Mouse (Mus musculus): ENCODE results near the gene Cerkl.

The Cerkl gene

GRCm38 (mm10) chr2:79309454-79310118, 147.0 kb downstream of the Cerkl start:
- DNase-seq: peak; percentile 33

GRCm38 (mm10) chr2:79307549-79307948, 149.0 kb downstream of the Cerkl start:
- peak; percentile 14 for DNase-seq

- no peak for DNase-seq
Observed at GRCm38 (mm10) chr2:79302398-79302797, 154.2 kb downstream of the Cerkl start.

GRCm38 (mm10) chr2:79292431-79292830, 164.2 kb downstream of the Cerkl start:
- no peak for DNase-seq

GRCm38 (mm10) chr2:79291922-79292321, 164.7 kb downstream of the Cerkl start:
- DNase-seq: no peak

- DNase-seq: no peak
Observed at GRCm38 (mm10) chr2:79290149-79290548, 166.4 kb downstream of the Cerkl start.

GRCm38 (mm10) chr2:79284206-79284605, 172.4 kb downstream of the Cerkl start:
- no peak for DNase-seq
